Mouse (Mus musculus) lung, adult 2 months (tissue): ENCODE data around the gene Rac3. TPM values are rescaled to one million over a fixed set of nuclear protein-coding genes. Genes with fewer than 3 reads are reported as not detected.
"Not testable (repeated sequence)": the region's sequence is repeated elsewhere in the genome, so short reads cannot be mapped to it uniquely, and the experiment has no call there.

Source experiments
- DNase-seq: peaks from one replicate; pipeline ENCODE4 v3.0.0; 2022
- H3K4me1 ChIP-seq: fragments of 200-500 bp; 2 replicates; pipeline ENCODE4 v1.6.1; 2011; ENCODE audit warnings: low read length; ENCODE audit not compliant: control insufficient read depth, insufficient read depth
- H3K4me3 ChIP-seq: fragments of 200-500 bp; replicated peaks from 2 replicates; pipeline ENCODE3; 2011; ENCODE audit warnings: low read depth, mild to moderate bottlenecking, control low read depth, low read length; ENCODE audit errors: extremely low read depth
- CTCF ChIP-seq: fragments of 200-500 bp; IDR thresholded peaks from 2 replicates; pipeline ENCODE4 v1.5.1; 2011; ENCODE audit warnings: mild to moderate bottlenecking, low read length, control low read depth; ENCODE audit not compliant: insufficient read depth
- POLR2A ChIP-seq: fragments of 200-500 bp; IDR thresholded peaks from 2 replicates; pipeline ENCODE4 v1.6.1; 2011; ENCODE audit warnings: low read depth, mild to moderate bottlenecking, control low read depth, low read length, borderline replicate concordance; ENCODE audit errors: extremely low read depth
- WGBS: fragments of 180-500 bp; shearing (Covaris S2); methylation state at CpG from one replicate; pipeline ENCODE4 v1.1.7; 2018; 5-methylcytosine and 5-hydroxymethylcytosine counted together
- polyA plus RNA-seq: library from polyadenylated mRNA; depleted of rRNA; stranded (reverse); fragments of >200 nt; gene quantifications from 2 replicates; pipeline ENCODE4 v1.2.3, GENCODE M21; 2012; rRNA removed

Gene Rac3
- polyA plus RNA-seq = 62.0 and 76.8 TPM in 2 replicates

GRCm38 (mm10) chr11:120721124-120722066, at the start of gene Rac3:
Gene Rac3, plus strand, starts transcription at chr11:120721470.
- peak within 1 kb of the TSS; percentile 47 for H3K4me3 ChIP-seq
- peak; percentile 67 for DNase-seq
- WGBS = under 1% methylated on average over 90 of the region's 90 CpGs

DNA sequence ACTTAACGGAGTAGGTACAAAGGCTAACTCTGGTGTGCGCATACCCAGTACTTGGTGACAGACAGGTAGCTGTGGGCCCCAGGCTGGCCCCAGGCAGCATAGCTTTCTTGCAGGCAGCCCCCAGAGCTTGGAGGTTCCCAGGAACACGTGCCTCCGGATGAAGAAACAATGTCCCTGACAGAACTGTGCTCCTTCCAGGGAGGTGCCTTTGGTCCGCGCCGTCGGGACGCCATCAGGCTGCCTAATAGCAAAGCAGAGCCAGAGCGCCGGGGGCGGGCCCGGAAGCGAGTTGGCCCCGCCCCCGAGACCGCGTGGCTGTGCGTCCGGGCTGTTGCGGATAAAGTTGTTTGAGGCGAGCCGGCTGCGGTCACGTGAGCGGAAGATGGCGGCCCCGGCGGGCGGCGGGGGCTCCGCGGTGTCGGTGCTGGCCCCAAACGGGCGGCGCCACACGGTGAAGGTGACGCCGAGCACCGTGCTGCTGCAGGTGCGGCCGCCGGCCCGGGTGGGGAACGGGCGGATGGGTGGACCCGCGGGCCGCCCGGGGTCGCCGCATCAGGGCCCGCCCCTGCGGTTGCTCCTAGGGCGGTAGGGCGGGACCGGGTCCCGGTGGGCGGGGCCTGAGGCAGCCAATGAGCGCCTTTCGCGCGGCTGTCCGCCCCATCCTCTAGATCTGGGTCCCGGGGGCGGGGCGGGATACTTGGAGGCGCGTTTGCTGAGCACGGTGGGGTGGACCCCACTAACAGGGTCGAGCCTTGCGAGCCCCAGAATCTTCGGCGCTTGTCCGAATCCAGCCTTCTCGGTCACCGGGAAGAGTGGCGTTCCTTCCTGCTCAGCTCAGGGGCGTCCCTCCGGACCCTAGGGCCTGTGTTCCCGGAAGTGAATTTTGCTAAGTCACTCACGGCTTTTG, 48.3 kb upstream of the Rac3 start, which contains the start of gene Aspscr1:
TSS of gene Aspscr1 (plus strand) at position 287 of the 907 bp plus-strand sequence.
- H3K4me1 ChIP-seq = peaks cover 6% of the 10 kb centered on the region; the same call in 1 of the 2 replicates
- 1% methylated on average over 83 of the region's 83 CpGs for WGBS
- DNase-seq = peak; percentile 96
- TF ChIP-seq POLR2A (peak; percentile 69; the same call in 1 of the 2 replicates), CTCF (no peak)
- peak within 1 kb of the TSS; percentile 91 for H3K4me3 ChIP-seq

More at GRCm38 (mm10) chr11:120721124-120722066, at the start of gene Rac3:
- TF ChIP-seq POLR2A = no peak
- H3K4me1 ChIP-seq = peaks cover 11% of the 10 kb centered on the region

GRCm38 (mm10) chr11:120673594-120674122, 47.6 kb upstream of the Rac3 start:
- WGBS = 30% methylated on average over 12 of the region's 12 CpGs

GRCm38 (mm10) chr11:120675875-120676274, 45.4 kb upstream of the Rac3 start:
- not testable (repeated sequence) for H3K4me1 ChIP-seq, DNase-seq, H3K4me3 ChIP-seq
- 70% methylated on average over 5 of the region's 5 CpGs for WGBS

More at GRCm38 (mm10) chr11:120673594-120674122, 47.6 kb upstream of the Rac3 start:
- DNase-seq = no peak
- peak overlapping the region; percentile 91 for H3K4me3 ChIP-seq
- peaks cover 6% of the 10 kb centered on the region; the same call in 1 of the 2 replicates for H3K4me1 ChIP-seq
- TF ChIP-seq POLR2A = no peak
- TF ChIP-seq CTCF = no peak

DNA sequence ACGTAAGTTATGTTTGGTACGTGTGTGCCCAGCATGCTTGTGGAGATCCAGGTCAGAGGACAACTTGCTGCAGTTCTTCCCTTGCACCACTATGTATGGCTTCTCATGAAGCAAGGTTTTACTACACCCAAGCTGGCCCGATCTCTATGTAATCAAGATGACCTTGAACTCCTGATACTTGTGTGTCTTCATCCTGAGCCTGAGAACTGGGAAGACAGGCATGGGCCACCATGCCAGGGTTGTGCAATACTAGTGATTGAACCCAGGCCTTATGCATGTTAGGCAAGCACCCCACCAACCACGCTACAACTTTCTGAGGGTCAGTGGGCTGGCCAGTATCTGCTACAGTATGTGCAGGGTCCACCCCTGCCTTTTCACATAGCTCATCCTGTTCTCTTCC, 44.3 kb upstream of the Rac3 start:
- Histone ChIP-seq H3K4me1 (peaks cover 6% of the 10 kb centered on the region; the same call in 1 of the 2 replicates), H3K4me3 (no peak overlapping the region)
- WGBS = 88% methylated on average over 4 of the region's 4 CpGs
- TF ChIP-seq CTCF = no peak
- no peak for TF ChIP-seq POLR2A
- no peak for DNase-seq

- no peak overlapping the region for H3K4me3 ChIP-seq
- WGBS = 71% methylated on average over 3 of the region's 3 CpGs
- H3K4me1 ChIP-seq = no peaks in the 10 kb centered on the region; the same call in 1 of the 2 replicates
- DNase-seq = no peak
- TF ChIP-seq CTCF (peak; percentile 71), POLR2A (no peak)
Observed at GRCm38 (mm10) chr11:120679909-120680308, 41.4 kb upstream of the Rac3 start.

- no peak overlapping the region for H3K4me3 ChIP-seq
- no peak for TF ChIP-seq CTCF
- TF ChIP-seq POLR2A = no peak
- 78% methylated on average over 5 of the region's 5 CpGs for WGBS
- no peak for DNase-seq
- peaks cover 4% of the 10 kb centered on the region; the same call in 1 of the 2 replicates for H3K4me1 ChIP-seq
Observed at GRCm38 (mm10) chr11:120682683-120683082, 38.6 kb upstream of the Rac3 start.

DNA sequence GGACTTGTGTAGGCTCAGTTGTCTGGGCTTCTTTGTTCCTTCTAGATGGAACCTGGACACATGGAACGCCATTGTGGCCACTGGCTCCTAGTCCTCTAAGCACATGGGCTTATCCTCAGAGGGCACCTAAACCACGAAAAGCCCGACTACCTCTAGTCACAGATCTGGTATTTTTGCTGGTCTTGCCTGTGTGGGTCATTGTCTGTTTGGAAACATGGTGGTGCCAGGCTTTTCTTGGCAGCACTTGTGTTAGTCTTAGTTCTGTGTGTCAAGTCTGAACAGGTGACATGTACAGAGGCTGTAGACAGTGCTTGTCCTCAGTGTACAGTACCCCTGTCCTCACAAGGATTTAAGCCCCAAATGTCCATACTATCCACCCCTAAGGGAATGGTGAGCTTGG, 37.7 kb upstream of the Rac3 start:
- WGBS = 89% methylated on average over 3 of the region's 3 CpGs
- TF ChIP-seq POLR2A (no peak), CTCF (no peak)
- Histone ChIP-seq H3K4me3 (no peak overlapping the region), H3K4me1 (peaks cover 4% of the 10 kb centered on the region; the same call in 1 of the 2 replicates)
- DNase-seq = no peak

DNA sequence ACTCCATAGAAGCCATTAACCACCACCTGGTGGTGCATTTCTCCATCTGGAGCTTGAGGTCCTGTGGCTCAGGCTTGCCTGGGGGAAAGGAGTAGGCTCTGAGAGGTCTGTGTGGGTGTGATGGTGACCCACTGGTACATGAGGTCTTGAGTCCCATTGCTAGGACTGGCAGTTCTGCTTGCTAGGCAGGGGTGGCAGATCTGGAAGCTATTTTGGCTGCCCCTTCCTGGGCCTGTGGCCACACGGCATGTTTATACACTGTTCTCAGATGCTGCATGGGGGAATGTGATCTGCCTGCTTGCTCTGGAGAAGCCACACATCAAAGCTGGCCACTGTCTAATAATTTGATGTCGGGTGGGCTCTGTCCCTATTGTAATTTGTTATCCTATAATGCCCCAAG, 37.2 kb upstream of the Rac3 start:
- Histone ChIP-seq H3K4me1 (peaks cover 4% of the 10 kb centered on the region; the same call in 1 of the 2 replicates), H3K4me3 (no peak overlapping the region)
- 81% methylated on average over 2 of the region's 2 CpGs for WGBS
- TF ChIP-seq CTCF (no peak), POLR2A (no peak)
- DNase-seq = no peak
